ENCODE assay signal across 8 mouse cellular contexts in genomic region chr8:124950069-124950456, GRCm38 (mm10). TPM values are rescaled to one million over a fixed set of nuclear protein-coding genes. Genes with fewer than 3 reads are reported as not detected.
A peak's percentile ranks its signal among the peaks of the same experiment; 100 is the strongest.
DNase-seq lines count a peak whose midpoint lies in the region; ATAC-seq lines count a peak whose summit lies in the region.

No protein-coding gene starts in this region.

- peak overlapping the region; percentile 96 for H3K9ac ChIP-seq in kidney, embryonic 16.5 days (replicated peaks; ENCODE audit: low read length)
- peak overlapping the region; percentile 95 for H3K9ac ChIP-seq in intestine, embryonic 15.5 days

- DNase-seq in kidney, postnatal 10 days = no peak
- peak; percentile 42 for DNase-seq in neural tube, embryonic 10.5 days (ENCODE audit: extremely low spot score, low spot score)
- no peak for DNase-seq in left cerebral cortex, postnatal 10 days (ENCODE audit: extremely low spot score in 1 of 2, low spot score in 2 of 2)
- DNase-seq in ovary, postnatal 10 days (ENCODE audit: low spot score) = no peak

- 23% methylated on average over 10 of the region's 10 CpGs for WGBS in kidney, embryonic 16.5 days
- 15% methylated on average over 10 of the region's 10 CpGs for WGBS in intestine, embryonic 15.5 days

- peaks cover 30% of the 10 kb centered on the region for H3K4me1 ChIP-seq in kidney, embryonic 16.5 days (ENCODE audit: insufficient read depth, low read length)
- peaks cover 12% of the 10 kb centered on the region for H3K4me1 ChIP-seq in brown adipose tissue, adult 24 weeks (ENCODE audit: control insufficient read depth, insufficient read depth, insufficient read length, low read length)
- H3K4me1 ChIP-seq in intestine, embryonic 15.5 days (replicated peaks) = peaks cover 29% of the 10 kb centered on the region

- peak overlapping the region; percentile 94 for H3K4me3 ChIP-seq in kidney, embryonic 16.5 days (ENCODE audit: low read length)
- H3K4me3 ChIP-seq in brown adipose tissue, adult 24 weeks (ENCODE audit: insufficient read depth, low read depth, low read length) = peak overlapping the region; percentile 92
- peak overlapping the region; percentile 82 for H3K4me3 ChIP-seq in intestine, embryonic 15.5 days (replicated peaks)

- no peak for ATAC-seq in kidney, embryonic 16.5 days (ENCODE audit: low FRiP score, low TSS enrichment)
- no peak for ATAC-seq in intestine, embryonic 15.5 days
- ATAC-seq in cerebellum, adult (ENCODE audit: insufficient number of reproducible peaks, low FRiP score, low TSS enrichment) = no peak

- intact Hi-C loops in left cerebral cortex, postnatal 10 days (cut with DNase I) = no loop called here

- H3K9me3 ChIP-seq in kidney, embryonic 16.5 days (ENCODE audit: low read length) = no peaks in the 10 kb centered on the region
- no peaks in the 10 kb centered on the region for H3K9me3 ChIP-seq in intestine, embryonic 15.5 days

- peak overlapping the region; percentile 98 for H3K27ac ChIP-seq in kidney, embryonic 16.5 days (ENCODE audit: low read length)
- H3K27ac ChIP-seq in brown adipose tissue, adult 24 weeks (replicated peaks; ENCODE audit: low read depth, low read length) = peak overlapping the region; percentile 93
- H3K27ac ChIP-seq in intestine, embryonic 15.5 days = peak overlapping the region; percentile 98

- H3K27me3 ChIP-seq in kidney, embryonic 16.5 days (ENCODE audit: insufficient read depth, low read length) = no peaks in the 10 kb centered on the region
- H3K27me3 ChIP-seq in intestine, embryonic 15.5 days (replicated peaks) = no peaks in the 10 kb centered on the region

- peak overlapping the region; percentile 71 for H3K4me2 ChIP-seq in kidney, embryonic 16.5 days (replicated peaks; ENCODE audit: low read depth, low read length)
- H3K4me2 ChIP-seq in intestine, embryonic 15.5 days (replicated peaks) = peak overlapping the region; percentile 80

- H3K36me3 ChIP-seq in kidney, embryonic 16.5 days (ENCODE audit: insufficient read depth, low read length) = no peaks in the 10 kb centered on the region
- H3K36me3 ChIP-seq in intestine, embryonic 15.5 days = no peaks in the 10 kb centered on the region

RNA-seq across cellular contexts. Expression of gene Egln1, which starts 0.9 kb away (rescaled TPM):
- polyA plus RNA-seq in kidney, embryonic 16.5 days (2015; fragmentation: Nextera tagmentation; extraction: Ambion mirVana) = 9.0 and 10.3 TPM in 2 replicates
- 134 and 142 TPM in 2 replicates for polyA plus RNA-seq in brown adipose tissue, adult 24 weeks (2012; ENCODE audit: insufficient read depth, insufficient read length, missing spikeins)
- 14.0 and 14.4 TPM in 2 replicates for polyA plus RNA-seq in intestine, embryonic 15.5 days (2015; fragmentation: Nextera tagmentation; extraction: Ambion mirVana)
- total RNA-seq in left cerebral cortex, postnatal 10 days (2021) = 10 to 100 TPM; 59.9 to 61.1 TPM

RNA-seq across cellular contexts. Expression of gene Sprtn, which starts 52.4 kb away (rescaled TPM):
- 9.1 and 9.8 TPM in 2 replicates for polyA plus RNA-seq in kidney, embryonic 16.5 days (2015; fragmentation: Nextera tagmentation; extraction: Ambion mirVana)
- polyA plus RNA-seq in brown adipose tissue, adult 24 weeks (2012; ENCODE audit: insufficient read depth, insufficient read length, missing spikeins) = 10.2 and 14.9 TPM in 2 replicates
- 8.4 and 8.5 TPM in 2 replicates for polyA plus RNA-seq in intestine, embryonic 15.5 days (2015; fragmentation: Nextera tagmentation; extraction: Ambion mirVana)
- 10 to 100 TPM; 14.7 to 15.6 TPM for total RNA-seq in left cerebral cortex, postnatal 10 days (2021)

RNA-seq across cellular contexts. Expression of gene Exoc8, which starts 52.6 kb away (rescaled TPM):
- 7.8 and 8.1 TPM in 2 replicates for polyA plus RNA-seq in kidney, embryonic 16.5 days (2015; fragmentation: Nextera tagmentation; extraction: Ambion mirVana)
- 9.7 and 13.5 TPM in 2 replicates for polyA plus RNA-seq in brown adipose tissue, adult 24 weeks (2012; ENCODE audit: insufficient read depth, insufficient read length, missing spikeins)
- 7.5 and 7.8 TPM in 2 replicates for polyA plus RNA-seq in intestine, embryonic 15.5 days (2015; fragmentation: Nextera tagmentation; extraction: Ambion mirVana)
- total RNA-seq in left cerebral cortex, postnatal 10 days (2021) = 10 to 100 TPM; 35.7 to 37.0 TPM
